Mouse (Mus musculus): ENCODE measurements at regions not wholly inside any gene's neighbourhood (a gene's known extent, or its start where the extent isn't known, plus 50 kb on each side); places are given as distances from the start of the nearest gene placed in this dataset.

DNA sequence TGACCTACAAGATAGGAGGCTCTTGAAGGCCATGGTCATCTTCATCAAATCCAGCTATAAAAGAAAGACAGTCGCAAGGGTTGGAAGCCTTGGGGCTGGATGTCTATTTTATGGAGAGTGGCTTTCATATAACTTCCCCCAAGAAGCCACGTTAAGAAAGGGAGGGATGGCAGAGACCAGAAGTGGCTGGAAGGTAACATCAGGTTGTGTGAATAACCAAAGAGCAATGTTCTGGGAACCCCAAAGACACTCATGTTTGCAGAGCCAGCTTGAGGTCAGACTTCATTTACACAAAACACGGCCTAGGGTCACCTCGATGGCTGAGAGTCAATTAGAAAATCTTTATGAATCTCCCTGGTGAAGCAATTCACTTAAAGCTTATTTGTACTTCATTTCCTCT lies 90.0 kb upstream of the Irx2 start:
- TF ChIP-seq CTCF (IDR thresholded peaks at IDR 0.05; ENCODE audit: low read depth, low read length) = no peak
- TF ChIP-seq TAL1 (conservative IDR thresholded peaks at IDR 0.05; ENCODE audit: low read depth, low read length) = no peak
- TF ChIP-seq GATA1 (IDR thresholded peaks at IDR 0.05; ENCODE audit: borderline replicate concordance, low read length) = no peak
